Mouse (Mus musculus) urinary bladder, postnatal 14 days (tissue): ENCODE data around the gene Sh3rf1.
A peak's percentile ranks its signal among the peaks of the same experiment; 100 is the strongest.
"Not testable (repeated sequence)": the region's sequence is repeated elsewhere in the genome, so short reads cannot be mapped to it uniquely, and the experiment has no call there.

Experiments used
- DNase-seq: peaks from one replicate; pipeline ENCODE4 v3.0.0; 2021; ENCODE audit warnings: low spot score

Gene Sh3rf1

DNA sequence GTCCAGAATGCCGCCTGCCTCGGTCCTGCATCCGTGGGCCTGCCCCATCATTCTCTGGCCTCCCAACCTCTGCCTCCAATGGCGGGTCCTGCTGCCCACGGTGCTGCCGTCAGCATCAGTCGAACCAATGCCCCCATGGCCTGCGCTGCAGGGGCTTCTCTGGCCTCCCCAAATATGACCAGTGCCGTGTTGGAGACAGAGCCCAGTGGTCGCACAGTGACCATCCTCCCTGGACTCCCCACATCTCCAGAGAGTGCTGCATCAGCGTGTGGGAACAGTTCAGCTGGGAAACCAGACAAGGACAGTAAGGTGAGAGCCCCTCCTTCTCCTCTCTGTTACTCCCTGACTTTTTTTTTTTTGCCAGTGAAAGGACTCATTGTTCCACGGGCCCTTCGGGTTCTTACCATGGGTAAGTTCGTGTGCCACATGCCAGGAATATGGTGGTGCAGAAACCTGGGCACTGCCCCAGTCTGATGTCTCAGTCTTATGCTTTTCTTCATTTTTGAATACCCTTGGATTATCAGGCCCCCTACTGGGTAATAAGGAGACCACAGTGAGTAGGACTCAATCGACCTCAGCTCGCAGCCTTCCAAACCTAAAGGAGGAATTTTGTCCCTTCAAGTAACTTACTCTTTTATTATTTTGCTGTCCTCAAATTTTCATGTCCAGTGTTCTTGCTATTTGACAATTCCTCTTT, 150.5 kb downstream of the Sh3rf1 start:
- DNase-seq = no peak

GRCm38 (mm10) chr8:61375205-61375604, 151.5 kb downstream of the Sh3rf1 start:
- DNase-seq = no peak

DNA sequence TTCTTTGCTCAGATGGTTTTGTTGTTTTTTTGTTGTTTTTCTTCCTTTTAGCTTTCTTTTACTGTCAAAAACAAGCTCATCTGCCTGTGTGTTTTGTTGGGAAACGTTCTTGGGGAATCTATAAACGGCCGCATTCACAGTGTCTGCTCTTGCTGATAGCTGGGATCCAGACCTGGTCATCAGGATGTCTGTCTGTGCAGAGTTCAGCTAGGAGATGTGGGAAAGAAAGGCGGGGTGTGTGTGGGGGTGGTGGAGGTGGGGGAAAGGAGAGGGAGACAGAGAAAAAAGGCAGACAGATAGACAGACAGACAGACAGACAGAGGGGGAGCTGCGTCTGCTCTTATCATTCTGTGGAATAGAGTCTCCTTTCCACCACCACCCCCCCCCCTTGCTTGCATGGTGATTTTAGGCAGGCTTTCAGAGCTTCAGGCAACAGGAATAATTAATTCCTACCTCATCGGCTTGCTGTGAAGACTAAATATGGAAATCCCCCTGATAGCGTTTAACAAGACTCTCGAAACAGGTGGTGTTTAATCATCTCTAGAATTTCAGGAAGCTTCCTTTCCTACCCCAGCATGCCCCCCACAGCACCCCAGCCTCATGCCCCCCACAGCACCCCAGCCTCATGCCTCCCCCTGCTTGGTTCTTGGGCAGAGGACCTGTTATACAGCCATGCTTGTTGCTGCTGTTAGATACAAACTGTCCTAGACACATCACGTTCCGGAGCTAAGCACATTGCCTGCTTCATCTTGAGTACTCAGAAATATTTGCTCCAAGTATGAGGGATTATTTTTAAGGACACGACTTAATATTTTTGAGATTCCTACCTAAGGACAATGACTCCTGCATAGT, 155.4 kb downstream of the Sh3rf1 start:
- DNase-seq = no peak

DNA sequence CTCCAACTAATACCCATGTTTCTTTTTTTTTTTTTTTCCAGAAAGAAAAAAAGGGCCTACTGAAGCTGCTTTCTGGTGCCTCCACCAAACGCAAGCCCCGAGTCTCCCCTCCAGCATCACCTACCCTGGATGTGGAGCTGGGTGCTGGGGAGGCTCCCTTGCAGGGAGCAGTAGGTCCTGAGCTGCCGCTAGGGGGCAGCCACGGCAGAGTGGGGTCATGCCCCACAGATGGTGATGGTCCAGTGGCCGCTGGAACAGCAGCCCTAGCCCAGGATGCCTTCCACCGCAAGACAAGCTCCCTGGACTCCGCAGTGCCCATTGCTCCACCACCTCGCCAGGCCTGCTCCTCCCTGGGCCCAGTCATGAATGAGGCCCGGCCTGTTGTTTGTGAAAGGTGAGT, 160.9 kb downstream of the Sh3rf1 start:
- DNase-seq = no peak

DNA sequence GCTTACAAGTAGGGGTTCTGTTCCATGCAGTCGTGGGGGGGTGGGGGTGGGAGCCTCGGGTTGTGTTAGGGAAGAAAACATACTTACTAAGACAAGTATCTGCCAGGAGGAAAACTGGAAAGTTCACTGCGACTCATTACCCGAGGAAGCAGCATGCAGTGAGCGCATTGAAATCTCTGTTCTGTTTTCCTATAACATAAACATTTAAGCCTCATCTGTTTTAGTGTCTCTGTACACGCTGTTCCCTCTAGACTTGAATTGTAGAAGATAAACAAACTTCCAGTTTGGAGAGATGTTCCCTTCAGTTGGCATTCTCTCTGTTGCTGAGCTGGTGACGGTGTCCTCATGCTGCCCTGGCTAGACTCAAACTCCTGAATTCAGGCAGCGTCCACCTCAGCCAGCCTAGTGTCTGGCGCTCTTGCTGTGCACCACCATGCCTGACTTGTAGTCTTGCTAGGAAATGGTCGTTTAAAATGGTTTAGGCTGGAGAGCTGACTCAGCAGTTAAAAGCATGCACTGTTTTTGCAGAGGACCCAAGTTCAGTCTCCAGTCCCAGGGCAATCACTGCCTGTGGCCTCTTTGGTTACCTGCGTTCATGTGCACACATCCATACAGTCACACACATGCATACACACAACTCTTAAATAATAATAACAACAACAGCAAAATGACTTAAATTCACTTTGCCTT, 162.0 kb downstream of the Sh3rf1 start:
- DNase-seq = no peak

DNA sequence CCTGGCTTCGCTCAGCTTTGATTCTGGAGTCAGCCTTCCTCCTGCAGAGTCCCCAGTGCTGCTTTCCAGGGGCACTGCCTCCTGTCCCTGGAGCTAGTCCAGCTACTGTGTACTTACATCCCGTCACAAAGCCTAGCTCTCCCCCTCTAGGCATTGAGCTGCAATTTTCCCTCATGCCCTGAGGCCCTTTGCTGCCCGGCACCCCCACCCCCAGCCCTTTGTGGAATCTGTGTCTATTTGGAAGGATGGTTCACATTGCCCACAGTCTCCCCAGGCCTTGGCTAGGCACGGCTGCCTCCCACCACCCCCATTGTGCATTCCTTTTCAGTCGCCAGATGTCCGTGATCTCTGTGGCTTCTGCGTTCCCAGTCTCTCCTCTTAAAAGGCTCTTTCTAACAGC, 163.0 kb downstream of the Sh3rf1 start:
- DNase-seq = peak; percentile 15

GRCm38 (mm10) chr8:61387501-61387963, 163.9 kb downstream of the Sh3rf1 start:
- no peak for DNase-seq

- DNase-seq = no peak
Measured at GRCm38 (mm10) chr8:61388341-61388740, 164.7 kb downstream of the Sh3rf1 start.

- DNase-seq = no peak
Measured at GRCm38 (mm10) chr8:61390307-61391057, 166.8 kb downstream of the Sh3rf1 start.

DNA sequence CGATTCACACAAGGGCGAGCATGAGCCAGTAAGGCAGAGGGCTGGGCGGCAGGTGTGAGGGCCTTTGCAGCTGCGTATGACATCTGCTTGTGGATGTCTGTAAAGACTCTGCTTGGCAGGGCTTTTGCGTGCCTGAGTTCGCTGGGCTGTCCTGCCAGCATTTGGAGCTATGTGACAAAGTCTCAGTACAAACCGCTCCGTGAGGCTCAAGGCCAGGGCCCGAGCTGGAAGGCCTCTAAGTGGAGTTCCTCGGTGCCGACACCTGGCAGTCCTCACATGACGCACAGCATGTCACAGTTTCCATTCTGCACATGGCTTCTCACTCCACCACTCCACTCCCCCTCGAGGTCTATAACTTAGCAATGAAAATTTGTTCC, 167.4 kb downstream of the Sh3rf1 start:
- DNase-seq = peak; percentile 30

DNA sequence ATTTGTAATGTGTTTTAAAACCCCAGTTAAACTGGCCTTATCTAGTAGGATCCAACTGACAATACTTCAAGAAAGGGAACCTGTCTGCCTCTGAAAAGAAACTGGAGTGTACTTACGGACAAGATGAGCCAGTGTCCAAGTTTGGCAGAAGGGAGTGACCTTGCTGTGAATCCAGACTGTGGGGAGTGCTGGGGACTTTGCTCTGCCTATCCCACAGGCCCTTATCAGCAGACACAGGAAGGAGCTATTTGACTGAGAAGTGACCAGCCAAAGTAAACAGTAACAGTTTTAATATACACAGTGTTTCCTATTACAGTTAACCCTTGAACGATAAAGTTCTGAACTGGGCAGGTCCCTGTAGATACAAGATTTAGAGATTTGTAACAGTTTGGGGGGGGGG, 173.5 kb downstream of the Sh3rf1 start:
- DNase-seq = peak; percentile 17

GRCm38 (mm10) chr8:61397755-61398154, 174.1 kb downstream of the Sh3rf1 start:
- DNase-seq = peak; percentile 64

DNA sequence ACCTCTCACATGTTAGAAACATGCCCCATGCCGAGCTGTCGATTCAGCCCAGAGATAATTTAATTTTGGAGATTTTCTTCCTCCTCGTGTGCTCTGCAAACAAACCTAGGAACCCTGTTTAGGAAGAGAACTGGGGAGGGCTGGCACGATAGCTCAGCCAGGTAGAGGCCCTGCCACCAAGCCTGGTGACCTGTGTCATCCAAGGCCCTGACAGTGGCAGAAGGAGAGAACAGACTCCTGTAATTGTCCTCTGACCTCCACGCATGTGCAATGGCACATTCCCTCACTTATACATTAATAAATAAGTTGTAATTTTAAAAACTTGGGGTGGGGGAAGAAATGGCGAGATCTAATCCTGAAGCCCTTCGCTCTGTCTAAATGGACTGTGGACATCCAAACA, 179.2 kb downstream of the Sh3rf1 start:
- no peak for DNase-seq

DNA sequence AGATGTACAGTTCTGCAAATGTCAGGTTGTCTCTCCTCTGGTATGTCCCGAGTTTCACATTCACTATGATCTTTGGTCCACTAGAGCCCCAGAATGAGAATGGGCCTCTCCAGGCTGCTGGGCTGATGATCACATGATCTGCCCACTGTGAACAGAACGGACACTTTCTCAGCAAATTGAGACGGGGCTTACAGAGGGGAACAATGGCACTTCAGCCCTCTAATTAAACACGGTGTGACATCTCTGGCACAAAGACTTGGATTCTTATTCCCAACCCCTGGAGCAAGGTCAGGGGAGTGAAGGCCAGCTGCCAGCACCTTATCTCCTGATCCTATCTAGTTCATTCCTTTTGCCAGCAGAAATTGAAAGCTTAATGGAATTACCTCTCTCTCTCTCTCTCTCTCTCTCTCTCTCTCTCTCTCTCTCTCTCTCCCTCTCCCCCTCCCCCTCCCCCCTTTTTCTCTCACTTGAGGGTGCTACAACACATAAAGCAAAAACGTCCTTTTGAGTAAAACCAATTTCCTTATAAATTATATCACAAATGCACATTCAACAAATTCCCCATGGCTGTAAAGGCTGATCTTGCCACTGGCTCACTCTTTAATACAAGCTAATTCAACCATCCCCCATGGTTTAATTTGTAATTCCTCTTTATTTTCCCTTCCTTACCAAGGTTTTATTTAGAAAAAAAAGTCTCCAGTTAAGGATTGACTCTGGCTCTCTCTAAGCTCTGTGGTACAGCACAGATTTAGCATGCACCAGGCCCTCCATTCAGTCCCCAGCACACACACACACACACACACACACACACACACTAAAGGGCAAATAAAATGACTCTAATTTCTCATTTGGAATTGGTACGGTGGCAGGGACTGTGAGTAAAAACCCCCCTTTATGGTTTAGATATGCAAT, 179.8 kb downstream of the Sh3rf1 start:
- DNase-seq = no peak

DNA sequence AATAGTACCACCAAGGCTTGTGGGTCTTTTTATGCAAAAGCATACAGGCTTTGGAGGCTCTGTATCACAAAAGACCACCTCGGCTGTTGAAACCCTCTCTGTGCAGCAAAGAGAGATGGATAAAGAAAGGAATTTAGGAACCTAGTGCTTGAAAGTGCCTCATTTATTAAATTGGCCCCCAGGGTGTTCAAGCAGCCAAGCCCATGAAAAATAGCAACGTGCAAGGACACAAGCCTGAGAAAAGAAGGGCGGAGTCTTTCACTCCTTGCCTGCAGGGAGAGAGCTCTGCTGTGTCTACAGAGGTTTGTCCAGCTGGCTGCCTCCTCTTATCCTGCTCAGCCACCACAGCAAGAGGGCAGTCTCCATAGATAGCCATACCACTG, 180.5 kb downstream of the Sh3rf1 start:
- no peak for DNase-seq

DNA sequence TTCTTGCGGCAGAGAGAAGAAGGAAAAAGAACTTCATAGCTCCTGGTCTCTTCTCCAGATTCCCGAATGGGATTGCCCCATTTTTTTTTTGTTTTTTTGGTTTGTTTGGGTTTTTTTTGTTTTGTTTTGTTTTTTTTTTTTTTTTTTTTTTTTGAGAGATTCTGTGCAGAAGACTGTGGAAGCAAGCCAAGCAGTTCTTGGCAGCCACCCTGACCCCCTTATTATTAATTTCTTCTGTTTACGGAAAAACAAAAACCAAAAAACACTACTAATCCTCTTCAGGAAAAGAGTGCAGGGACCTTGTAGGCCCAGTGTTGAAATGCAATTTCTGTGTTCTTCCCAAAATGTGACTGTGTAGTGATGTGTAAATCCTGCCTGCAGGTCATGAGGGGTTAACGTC, 185.4 kb downstream of the Sh3rf1 start:
- no peak for DNase-seq

DNA sequence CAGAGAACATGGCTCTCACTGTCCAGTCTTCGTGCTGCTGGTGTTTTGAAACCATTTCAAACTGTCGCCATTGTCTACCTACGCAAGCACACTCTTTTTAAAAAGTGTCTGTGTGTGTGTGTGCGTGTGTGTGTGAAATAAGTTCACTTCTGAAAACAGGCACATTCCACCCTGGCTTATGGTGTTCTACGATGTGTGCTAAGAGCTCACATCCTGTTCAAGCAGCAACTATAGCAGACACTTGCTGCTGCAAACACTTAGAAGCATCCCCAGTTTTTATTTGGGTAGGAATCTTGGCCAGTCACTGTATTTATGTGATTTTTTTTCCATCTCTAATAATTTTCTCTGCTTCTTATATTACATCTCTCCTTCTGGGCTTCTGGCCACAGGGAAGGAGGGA, 186.0 kb downstream of the Sh3rf1 start:
- not testable (repeated sequence) for DNase-seq

- DNase-seq = no peak
Measured at GRCm38 (mm10) chr8:61419521-61419920, 195.8 kb downstream of the Sh3rf1 start.

DNA sequence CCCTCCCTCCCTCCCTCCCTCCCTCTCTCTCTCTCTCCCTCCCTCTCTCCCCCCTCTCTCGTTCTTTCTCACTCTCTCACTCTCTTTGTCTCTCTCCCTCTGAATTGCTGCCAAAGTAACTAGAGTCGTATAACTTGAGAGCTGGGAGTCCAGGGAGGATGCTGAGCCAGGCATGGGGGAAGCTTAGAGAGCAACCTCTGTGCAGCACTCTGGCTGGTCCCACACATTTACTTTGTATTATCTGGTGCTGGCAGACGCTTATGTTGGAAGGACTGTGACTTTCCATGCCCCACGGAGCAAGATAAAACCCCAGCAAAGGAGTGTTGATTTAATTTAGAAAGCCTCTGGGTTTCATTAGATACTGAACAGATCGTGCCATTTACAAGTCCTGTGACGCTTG, 196.5 kb downstream of the Sh3rf1 start:
- DNase-seq = no peak

DNA sequence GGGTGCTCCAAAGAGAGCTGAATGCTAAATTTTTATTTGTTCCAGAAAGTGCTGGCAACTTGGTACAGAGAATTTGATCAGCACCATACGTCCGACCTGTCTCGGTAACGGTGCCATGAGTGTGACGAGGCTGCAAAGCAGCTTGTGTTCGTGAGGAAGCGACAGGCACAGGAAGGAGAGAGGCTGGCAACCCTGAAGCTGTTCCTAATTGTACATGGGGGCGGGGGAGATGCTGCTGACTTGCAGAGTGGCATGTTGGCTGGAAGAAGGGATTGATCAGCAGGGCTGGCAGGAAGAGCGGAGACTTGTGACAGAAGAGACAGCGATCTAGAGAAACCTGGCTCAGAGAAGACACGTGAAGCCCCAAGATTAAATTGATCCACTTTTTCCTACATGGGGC, 197.9 kb downstream of the Sh3rf1 start:
- DNase-seq = no peak

- DNase-seq = no peak
Measured at GRCm38 (mm10) chr8:61425125-61425524, 201.5 kb downstream of the Sh3rf1 start.
